Mouse (Mus musculus): Measurements from ENCODE around the gene Olfr56. TPM values are rescaled to one million over a fixed set of nuclear protein-coding genes. Genes with fewer than 3 reads are reported as not detected.
"Not testable (repeated sequence)": the region's sequence is repeated elsewhere in the genome, so short reads cannot be mapped to it uniquely, and the experiment has no call there.

Olfr56 gene
- not detected in 2 replicates for polyA plus RNA-seq (2015; fragmentation: Nextera tagmentation; extraction: Ambion mirVana)

GRCm38 (mm10) chr11:48978240-48978939 is at the start of gene Olfr56:
Gene Olfr56 (plus strand): TSS chr11:48978889.
- not testable (repeated sequence) for H3K27me3 ChIP-seq; H3K27ac ChIP-seq; H3K36me3 ChIP-seq; H3K4me3 ChIP-seq (replicated peaks); H3K9ac ChIP-seq (replicated peaks); H3K4me1 ChIP-seq (replicated peaks); H3K4me2 ChIP-seq (replicated peaks); H3K9me3 ChIP-seq; ATAC-seq
- no CpG with 5 or more reads among the region's 1 CpGs for WGBS

- not testable (repeated sequence) for ATAC-seq; H3K4me1 ChIP-seq (replicated peaks); H3K9ac ChIP-seq (replicated peaks); H3K9me3 ChIP-seq; H3K36me3 ChIP-seq; H3K27ac ChIP-seq; H3K4me3 ChIP-seq (replicated peaks); H3K27me3 ChIP-seq; H3K4me2 ChIP-seq (replicated peaks)
- 89% methylated on average over 1 of the region's 1 CpGs for WGBS
Measured at GRCm38 (mm10) chr11:48933422-48933821, 45.3 kb upstream of the Olfr56 start.

DNA sequence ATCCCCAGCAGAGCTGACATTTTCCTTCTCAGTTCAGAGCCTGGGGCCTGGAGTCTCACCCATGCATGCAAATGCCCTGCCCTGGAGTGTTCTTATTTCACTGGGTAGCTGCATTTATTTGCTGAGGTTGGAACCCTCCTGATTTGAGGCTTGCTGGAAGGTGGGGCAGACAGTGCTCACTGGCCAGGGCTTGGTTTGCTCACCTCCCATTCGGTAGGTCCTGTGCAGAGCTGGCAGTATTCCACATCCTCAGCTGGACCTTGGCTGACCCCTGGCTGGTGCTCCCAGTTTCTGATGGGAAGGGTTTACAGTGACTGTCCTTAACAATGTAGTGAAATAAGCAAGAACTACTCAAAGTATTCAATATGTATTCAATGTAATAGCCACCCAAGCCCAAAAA is 44.8 kb upstream of the Olfr56 start:
- not testable (repeated sequence) for H3K9ac ChIP-seq (replicated peaks); H3K4me1 ChIP-seq (replicated peaks); H3K4me2 ChIP-seq (replicated peaks); ATAC-seq; H3K27ac ChIP-seq; H3K36me3 ChIP-seq; H3K27me3 ChIP-seq; H3K4me3 ChIP-seq (replicated peaks); H3K9me3 ChIP-seq
- WGBS, result 71% methylated on average over 1 of the region's 1 CpGs

- not testable (repeated sequence) for H3K9me3 ChIP-seq; H3K9ac ChIP-seq (replicated peaks); H3K4me1 ChIP-seq (replicated peaks); H3K27ac ChIP-seq; ATAC-seq; H3K4me3 ChIP-seq (replicated peaks); H3K27me3 ChIP-seq; H3K4me2 ChIP-seq (replicated peaks); H3K36me3 ChIP-seq
- no CpG with 5 or more reads among the region's 3 CpGs for WGBS
Measured at GRCm38 (mm10) chr11:48935291-48935690, 43.4 kb upstream of the Olfr56 start.

DNA sequence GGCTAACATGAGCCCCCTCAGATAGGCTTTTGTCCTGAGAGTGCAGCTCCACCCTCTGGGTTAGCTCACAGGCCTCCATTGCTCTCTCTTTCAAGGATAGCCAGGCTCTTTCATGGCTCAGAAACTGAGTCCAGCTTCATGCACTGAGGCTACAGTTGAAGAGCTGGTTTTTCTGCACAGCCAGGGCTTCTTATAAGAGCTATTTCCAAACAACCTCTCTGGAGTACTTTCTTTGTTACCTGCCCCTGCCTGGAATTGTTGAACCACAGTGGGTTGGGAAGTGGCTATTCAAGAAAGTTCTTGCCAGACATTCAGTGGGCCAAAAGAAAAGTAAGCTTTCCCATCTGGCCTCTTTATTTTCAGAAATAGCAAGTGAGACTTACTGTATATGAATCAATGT is 39.4 kb upstream of the Olfr56 start:
- not testable (repeated sequence) for H3K4me1 ChIP-seq (replicated peaks); H3K36me3 ChIP-seq; ATAC-seq; H3K27me3 ChIP-seq; H3K4me3 ChIP-seq (replicated peaks); H3K9ac ChIP-seq (replicated peaks); H3K27ac ChIP-seq; H3K9me3 ChIP-seq; H3K4me2 ChIP-seq (replicated peaks)

DNA sequence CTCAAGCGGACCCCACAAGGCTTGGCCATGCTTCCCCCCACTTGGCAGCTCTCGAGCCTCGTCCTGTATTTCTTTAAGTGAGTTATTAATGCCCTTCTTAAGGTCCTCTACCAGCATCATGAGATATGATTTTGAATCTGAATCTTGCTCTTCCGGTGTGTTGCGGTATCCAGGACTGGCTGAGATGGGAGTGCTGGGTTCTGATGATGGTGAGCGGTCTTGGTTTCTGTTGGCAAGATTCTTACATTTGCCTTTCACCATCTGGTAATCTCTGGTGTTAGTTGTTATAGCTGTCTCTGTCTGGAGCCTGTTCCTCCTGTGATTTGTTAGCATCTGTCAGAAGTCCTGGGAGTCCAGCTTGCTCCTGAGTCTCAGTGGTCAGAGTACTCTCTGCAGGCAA is 32.6 kb upstream of the Olfr56 start, which contains the start of gene Psme2b:
Gene Psme2b, minus strand, starts transcription at position 101 of the 400 bp plus-strand sequence.
- not testable (repeated sequence) for H3K4me2 ChIP-seq (replicated peaks)

GRCm38 (mm10) chr11:48974686-48975085 is 4.0 kb upstream of the Olfr56 start:
- not testable (repeated sequence) for H3K27me3 ChIP-seq; H3K9ac ChIP-seq (replicated peaks); ATAC-seq; H3K9me3 ChIP-seq; H3K4me3 ChIP-seq (replicated peaks); H3K36me3 ChIP-seq; H3K4me1 ChIP-seq (replicated peaks); H3K27ac ChIP-seq; H3K4me2 ChIP-seq (replicated peaks)
- no CpG with 5 or more reads among the region's 1 CpGs for WGBS

More for the DNA sequence above, 32.6 kb upstream of the Olfr56 start, which contains the start of gene Psme2b:
- H3K36me3 ChIP-seq; ATAC-seq; H3K27ac ChIP-seq; H3K9ac ChIP-seq (replicated peaks); H3K27me3 ChIP-seq; H3K9me3 ChIP-seq; H3K4me3 ChIP-seq (replicated peaks); H3K4me1 ChIP-seq (replicated peaks): not testable (repeated sequence)
- WGBS, result 95% methylated on average over 6 of the region's 6 CpGs

GRCm38 (mm10) chr11:48979251-48979650 is 562 bp downstream of the Olfr56 start, which contains the start of gene 9930111J21Rik1:
Gene 9930111J21Rik1 (minus strand): TSS chr11:48979398.
- H3K4me3 ChIP-seq (replicated peaks); ATAC-seq; H3K36me3 ChIP-seq; H3K4me2 ChIP-seq (replicated peaks); H3K4me1 ChIP-seq (replicated peaks); H3K9ac ChIP-seq (replicated peaks); H3K27me3 ChIP-seq; H3K9me3 ChIP-seq; H3K27ac ChIP-seq: not testable (repeated sequence)
- WGBS, result no CpG with 5 or more reads among the region's 3 CpGs

GRCm38 (mm10) chr11:48980052-48980451 is 1.4 kb downstream of the Olfr56 start:
- H3K9ac ChIP-seq (replicated peaks); H3K27ac ChIP-seq; ATAC-seq; H3K4me3 ChIP-seq (replicated peaks); H3K4me2 ChIP-seq (replicated peaks); H3K36me3 ChIP-seq; H3K27me3 ChIP-seq; H3K9me3 ChIP-seq; H3K4me1 ChIP-seq (replicated peaks): not testable (repeated sequence)
- no CpG with 5 or more reads among the region's 5 CpGs for WGBS

DNA sequence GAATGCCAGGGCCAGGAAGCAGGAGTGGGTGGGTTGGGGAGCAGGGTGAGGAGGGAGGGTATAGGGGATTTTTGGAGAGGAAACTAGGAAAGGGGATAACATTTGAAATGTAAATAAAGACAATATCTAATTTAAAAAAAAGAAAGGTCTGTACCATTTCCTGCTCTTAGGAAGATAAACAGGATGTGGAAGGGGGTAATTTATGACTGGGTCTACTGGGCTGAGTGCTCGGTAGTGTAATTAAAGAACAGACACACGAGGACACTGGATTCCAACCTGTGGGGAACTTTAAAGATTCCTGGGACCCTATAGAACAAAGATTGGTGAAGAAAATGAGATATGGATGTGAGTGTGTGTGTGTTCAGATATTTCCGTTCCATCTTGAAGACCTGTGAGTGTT is 4.2 kb downstream of the Olfr56 start:
- ATAC-seq; H3K9ac ChIP-seq (replicated peaks): not testable (repeated sequence)

DNA sequence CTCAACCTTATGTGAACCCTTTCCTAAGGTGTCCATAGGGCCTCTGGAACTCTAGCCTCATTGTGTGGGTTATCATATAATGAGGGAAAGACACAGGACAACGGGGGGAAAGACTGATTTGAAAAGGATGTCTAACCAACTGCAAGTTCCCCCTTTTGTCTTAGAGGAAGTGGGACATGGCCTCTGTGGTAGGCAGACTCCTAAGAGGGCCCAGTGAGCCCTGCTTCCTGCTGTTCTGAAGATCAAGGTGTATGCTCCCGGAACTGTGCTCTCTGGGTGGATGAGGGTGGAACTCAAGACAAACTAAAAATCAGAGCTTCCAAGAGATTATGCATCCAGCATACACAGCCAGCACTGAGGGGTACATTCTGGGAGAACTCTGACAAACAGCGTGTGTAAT is 9.5 kb downstream of the Olfr56 start:
- not testable (repeated sequence) for H3K36me3 ChIP-seq; H3K9ac ChIP-seq (replicated peaks); H3K4me3 ChIP-seq (replicated peaks); H3K27ac ChIP-seq; H3K4me1 ChIP-seq (replicated peaks); H3K4me2 ChIP-seq (replicated peaks); H3K27me3 ChIP-seq; H3K9me3 ChIP-seq; ATAC-seq
- WGBS, result 76% methylated on average over 2 of the region's 3 CpGs

More for the DNA sequence above, 4.2 kb downstream of the Olfr56 start:
- H3K4me2 ChIP-seq (replicated peaks); H3K27ac ChIP-seq; H3K36me3 ChIP-seq; H3K27me3 ChIP-seq; H3K4me1 ChIP-seq (replicated peaks); H3K4me3 ChIP-seq (replicated peaks); H3K9me3 ChIP-seq: not testable (repeated sequence)
- WGBS, result no CpG with 5 or more reads among the region's 3 CpGs

DNA sequence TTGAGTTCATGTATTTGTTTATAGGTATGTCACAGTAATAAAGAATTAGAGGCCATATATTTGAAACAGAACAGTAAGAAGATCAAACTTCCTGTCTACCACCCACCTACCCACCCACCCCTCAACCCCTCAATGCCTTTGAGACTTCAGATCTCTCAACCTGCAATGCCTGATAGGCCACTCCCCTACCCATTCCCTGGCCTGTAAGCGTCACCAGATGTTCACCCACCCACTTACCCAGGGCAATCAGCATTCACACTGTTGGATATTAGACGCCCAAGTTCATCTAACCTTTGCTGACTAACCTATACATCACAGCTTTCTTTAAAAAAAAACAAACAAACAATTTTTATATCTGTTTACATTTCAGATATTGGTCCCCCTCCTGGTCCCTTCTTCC is 11.3 kb downstream of the Olfr56 start:
- not testable (repeated sequence) for H3K9me3 ChIP-seq; H3K4me3 ChIP-seq (replicated peaks); H3K27ac ChIP-seq; H3K4me1 ChIP-seq (replicated peaks); H3K9ac ChIP-seq (replicated peaks); ATAC-seq; H3K36me3 ChIP-seq; H3K4me2 ChIP-seq (replicated peaks); H3K27me3 ChIP-seq
- WGBS, result 92% methylated on average over 2 of the region's 2 CpGs
